Mouse (Mus musculus): ENCODE measurements around the gene Syk.

DNA sequence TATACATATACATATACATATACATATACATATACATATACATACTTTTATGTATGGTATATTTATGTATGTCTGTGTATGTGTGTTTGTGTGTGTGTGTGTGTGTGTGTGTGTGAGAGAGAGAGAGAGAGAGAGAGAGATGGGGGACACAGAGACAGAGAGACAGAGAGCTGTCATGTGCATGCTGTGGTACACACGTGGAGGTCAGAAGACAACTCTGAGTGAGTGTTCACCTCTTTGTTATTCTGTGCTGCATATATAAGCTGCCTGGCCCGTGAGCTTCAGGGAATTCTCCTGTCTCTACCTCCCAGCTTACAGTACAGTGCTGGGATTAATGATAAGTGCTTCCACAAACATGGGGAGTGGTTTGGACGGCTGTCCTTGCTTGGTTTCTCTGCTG lies 15.3 kb downstream of the Syk start:
- TF ChIP-seq CHD2 (IDR thresholded peaks at IDR 0.05; ENCODE audit: low read depth, low read length) (no peak), HCFC1 (IDR thresholded peaks at IDR 0.05; ENCODE audit: borderline replicate concordance, insufficient read depth, low read length) (no peak), ZNF384 (IDR thresholded peaks at IDR 0.05; ENCODE audit: low read depth, low read length) (no peak)
